Mouse (Mus musculus) spleen, postnatal 10 days (tissue): ENCODE results near the gene Itga8.
A peak's percentile ranks its signal among the peaks of the same experiment; 100 is the strongest.

Experiments
- DNase-seq, 2 experiments: peaks; one replicate each; pipeline ENCODE4 v3.0.0; 2021 to 2022; ENCODE audit warnings: low spot score in 2 of 2

The Itga8 gene

GRCm38 (mm10) chr2:12301431-12302170, at the start of gene Itga8:
Gene Itga8, minus strand, starts transcription at chr2:12301922.
- DNase-seq = peak; percentile 62 to 79

GRCm38 (mm10) chr2:12348914-12349313, 47.2 kb upstream of the Itga8 start:
- DNase-seq = no peak

DNA sequence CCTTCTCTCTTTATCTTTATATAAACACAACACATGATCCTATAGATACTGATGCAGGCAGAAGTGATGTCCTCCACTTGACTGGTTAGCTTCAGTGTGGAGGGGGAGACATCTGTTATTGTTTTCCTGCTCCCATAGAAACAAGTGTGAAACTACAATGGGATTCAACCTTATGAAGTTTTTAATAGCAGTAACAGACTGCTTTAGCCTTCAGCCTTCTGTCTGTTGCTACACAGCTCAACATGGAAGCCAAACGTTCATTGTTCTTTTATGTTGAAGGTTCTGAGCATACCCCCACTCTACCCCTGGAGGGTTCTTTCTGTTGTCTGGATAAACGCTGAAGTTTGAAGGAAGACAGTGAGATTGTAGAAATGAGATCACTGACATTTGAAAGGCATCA, 30.2 kb upstream of the Itga8 start:
- no peak for DNase-seq

GRCm38 (mm10) chr2:12329620-12330019, 27.9 kb upstream of the Itga8 start:
- DNase-seq = no peak

GRCm38 (mm10) chr2:12329068-12329407, 27.3 kb upstream of the Itga8 start:
- DNase-seq = no peak

DNA sequence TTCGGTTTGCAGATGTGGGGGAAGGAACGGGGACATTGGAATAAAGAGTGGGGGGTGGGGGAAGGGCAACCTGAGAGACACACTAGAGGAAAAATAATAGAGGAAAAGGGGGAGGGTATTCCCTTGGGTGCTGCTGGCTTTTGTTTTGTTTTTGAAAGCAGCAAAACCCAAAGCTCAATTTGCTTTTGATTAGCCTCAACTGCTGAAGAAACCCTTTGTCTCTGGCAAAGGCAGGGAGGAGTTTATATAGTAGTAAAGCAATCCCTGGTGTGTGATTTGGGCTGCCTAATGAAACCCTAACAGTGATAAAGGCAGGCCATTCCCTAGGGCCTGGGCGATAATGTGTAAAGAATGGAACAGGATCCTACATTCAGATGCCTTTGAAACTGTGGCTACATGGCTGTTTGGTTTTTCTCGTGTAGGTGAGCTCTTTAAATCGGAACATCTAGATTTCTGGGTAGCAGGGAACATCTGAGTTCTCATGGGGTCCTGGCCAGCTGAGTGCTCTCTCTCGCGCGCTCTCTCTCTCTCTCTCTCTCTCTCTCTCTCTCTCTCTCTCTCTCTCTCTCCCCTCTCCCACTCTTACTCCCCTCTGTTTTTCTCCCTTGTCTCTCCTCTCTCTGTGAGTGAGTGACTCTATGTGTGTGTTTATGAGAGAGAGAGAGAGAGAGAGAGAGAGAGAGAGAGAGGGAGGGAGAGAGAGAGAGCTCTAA, 26.8 kb upstream of the Itga8 start:
- no peak for DNase-seq

- DNase-seq = no peak
These were observed 26.1 kb upstream of the Itga8 start for GRCm38 (mm10) chr2:12327691-12328354.

GRCm38 (mm10) chr2:12327216-12327615, 25.5 kb upstream of the Itga8 start:
- DNase-seq = peak in 1 of 2 experiments; percentile 75

- DNase-seq = no peak
These were observed 24.1 kb upstream of the Itga8 start for GRCm38 (mm10) chr2:12325868-12326267.

- no peak for DNase-seq
These were observed 23.7 kb upstream of the Itga8 start for GRCm38 (mm10) chr2:12325417-12325816.

- no peak for DNase-seq
These were observed 19.2 kb upstream of the Itga8 start for GRCm38 (mm10) chr2:12320914-12321313.

DNA sequence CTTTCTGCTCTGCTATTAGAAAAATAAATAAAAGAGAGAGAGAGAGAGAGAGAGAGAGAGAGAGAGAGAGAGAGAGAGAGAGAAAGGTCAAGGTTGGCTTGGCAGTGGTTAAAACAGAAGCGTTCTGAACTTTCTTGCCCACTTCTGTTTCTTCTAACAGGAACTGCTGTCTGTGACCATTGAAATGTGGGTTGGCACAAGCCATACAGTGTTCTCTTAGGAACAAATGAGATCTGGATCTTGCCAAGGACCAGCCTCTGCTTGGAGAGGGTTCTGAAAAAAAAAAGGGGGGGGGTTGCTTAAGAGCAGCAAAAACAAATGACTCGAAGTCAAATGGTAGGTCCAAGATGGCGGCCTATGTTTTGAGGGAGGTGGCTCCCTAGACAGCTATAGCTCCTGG, 17.0 kb upstream of the Itga8 start:
- no peak for DNase-seq

- DNase-seq = no peak
These were observed 16.3 kb upstream of the Itga8 start for GRCm38 (mm10) chr2:12318036-12318435.

DNA sequence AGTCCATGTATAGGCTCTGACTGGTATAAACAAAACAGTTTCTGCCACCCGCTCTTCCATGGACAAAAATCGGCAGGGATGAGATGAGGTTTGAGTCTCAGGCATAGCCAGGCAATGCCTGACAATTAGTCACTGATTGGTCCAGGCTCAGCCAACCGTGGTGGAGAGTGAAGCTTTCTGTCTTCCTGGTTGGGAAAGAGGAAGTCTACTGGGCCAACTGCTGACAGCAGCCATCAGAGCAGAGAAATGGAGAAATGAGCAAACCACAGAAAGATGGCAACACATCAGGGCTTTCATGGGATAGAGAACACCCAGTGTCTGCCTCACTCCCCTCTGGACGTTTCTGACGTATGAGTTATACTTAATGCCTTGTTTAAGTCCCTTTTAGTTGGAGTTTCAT, 15.6 kb upstream of the Itga8 start:
- peak in 1 of 2 experiments; percentile 58 for DNase-seq

- DNase-seq = no peak
These were observed 14.6 kb upstream of the Itga8 start for GRCm38 (mm10) chr2:12316361-12316760.

DNA sequence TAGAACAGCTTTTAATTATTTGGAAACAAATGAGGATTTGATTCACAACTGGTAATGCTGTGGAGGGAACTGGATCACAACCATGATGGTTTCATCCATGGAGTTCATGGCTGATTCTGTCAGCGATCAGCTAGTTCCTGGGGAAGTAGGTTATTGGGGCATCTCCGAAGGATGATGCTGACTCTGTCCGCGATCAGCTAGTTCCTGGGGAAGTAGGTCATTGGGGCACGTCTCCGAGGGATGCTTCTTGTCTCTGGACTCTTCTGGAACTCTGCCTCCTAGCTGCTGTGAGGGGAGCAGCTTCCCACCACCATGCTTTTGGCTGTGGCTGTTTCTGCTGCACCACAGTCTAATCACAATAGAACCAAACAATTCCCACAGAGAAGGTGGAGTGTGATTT, 12.3 kb upstream of the Itga8 start:
- no peak for DNase-seq

DNA sequence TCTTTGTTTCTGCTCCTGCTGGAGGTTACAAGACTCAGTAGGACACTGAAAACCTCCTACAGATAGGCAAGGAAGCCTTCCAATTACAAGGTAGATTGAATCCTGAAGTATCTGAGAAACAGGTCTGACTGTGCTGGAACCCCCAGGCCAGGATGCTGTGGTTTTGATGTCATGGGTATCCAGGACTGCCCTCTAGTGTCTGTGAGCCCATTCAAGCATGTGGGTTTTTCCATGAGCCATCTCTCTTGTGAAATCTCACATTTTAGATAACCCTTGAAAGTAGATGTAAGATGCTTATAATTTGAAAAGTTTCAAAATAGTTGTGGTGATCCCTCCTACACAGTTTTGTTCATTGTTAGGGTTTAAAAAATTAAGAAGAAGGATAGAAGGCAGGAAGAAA, 6.7 kb upstream of the Itga8 start:
- DNase-seq = no peak

DNA sequence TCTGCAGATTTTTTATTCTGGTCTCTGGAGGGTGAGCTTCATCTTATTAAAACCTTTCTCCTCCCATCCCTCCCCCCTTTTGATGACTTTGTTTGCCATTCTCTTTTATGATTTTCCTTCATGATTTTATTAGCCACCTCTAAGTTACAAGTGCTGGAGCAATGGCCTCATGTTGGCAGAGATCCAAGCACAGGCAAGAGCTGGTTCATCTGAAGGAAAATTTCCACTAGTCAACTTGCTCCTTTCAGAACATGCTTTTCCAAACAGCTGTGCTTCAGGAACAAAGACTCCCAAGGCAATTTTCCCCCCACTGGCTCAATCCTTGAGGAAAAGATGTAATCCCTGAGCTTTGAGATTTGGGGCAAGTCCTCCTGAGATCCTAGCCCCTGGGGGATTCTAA, 5.6 kb upstream of the Itga8 start:
- no peak for DNase-seq

- no peak for DNase-seq
These were observed 3.4 kb upstream of the Itga8 start for GRCm38 (mm10) chr2:12305064-12305650.

DNA sequence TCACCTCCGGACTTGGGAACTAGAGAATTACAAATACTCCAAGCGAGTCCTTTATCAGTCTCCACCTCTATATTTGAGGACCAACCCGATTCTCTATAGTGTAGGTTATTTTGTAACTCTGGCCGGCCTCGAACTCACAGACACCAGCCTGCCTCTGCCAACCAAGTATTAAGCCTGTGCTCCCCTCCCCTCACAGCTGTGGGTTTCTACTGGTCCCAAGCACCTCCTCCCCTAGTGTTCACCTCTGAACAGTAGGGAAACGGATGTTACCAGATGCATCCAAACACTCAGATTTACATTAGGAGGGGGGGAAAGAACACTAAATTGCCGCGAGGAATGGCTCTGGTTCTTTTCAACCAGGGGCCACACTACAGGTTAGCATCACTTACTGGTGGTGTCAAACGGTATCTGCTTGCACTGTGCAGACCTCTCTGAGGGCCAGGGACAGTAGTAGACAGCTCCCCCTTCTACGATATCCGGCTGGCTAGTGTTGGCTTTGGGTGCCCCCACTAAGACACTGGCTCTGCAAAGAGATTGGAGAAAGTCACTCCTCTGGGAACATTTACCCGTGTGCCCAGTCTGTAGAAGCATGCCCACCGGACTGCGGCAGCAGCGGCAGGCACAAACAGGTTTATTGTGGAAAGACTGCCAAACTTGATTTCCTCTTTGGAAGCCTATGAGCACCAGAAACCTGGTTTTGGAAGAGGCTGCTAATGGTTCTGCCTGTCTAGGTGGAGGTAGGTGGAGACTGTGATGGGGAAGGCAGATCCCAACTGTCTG, 1.1 kb downstream of the Itga8 start:
- DNase-seq = no peak

GRCm38 (mm10) chr2:12297287-12297686, 4.4 kb downstream of the Itga8 start:
- DNase-seq = no peak

DNA sequence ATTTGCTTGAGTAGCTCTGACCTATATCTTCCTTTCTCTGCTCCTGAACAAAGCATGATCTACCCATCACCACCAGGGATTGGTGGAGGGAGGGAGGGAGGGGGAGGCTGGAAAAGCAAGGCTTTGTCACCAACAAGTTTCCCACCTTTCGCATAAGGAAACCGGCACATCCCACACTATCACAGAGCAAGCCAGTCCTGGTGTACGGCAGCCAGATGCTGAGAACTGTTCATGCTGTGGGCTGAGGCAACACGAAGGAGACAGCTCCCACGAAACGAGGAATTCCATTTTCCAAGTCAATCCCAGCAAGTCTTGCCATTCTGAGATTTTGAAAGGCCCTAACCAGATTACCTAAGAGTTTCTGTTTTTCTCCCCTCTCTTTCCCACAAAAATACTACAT, 6.6 kb downstream of the Itga8 start:
- DNase-seq = no peak
